Mouse (Mus musculus) heart, embryonic 15.5 days (tissue): ENCODE results near the gene Itsn1. TPM values are rescaled to one million over a fixed set of nuclear protein-coding genes. Genes with fewer than 3 reads are reported as not detected.

ENCODE experiments used
- ATAC-seq: fragments of 200-750 bp; cut with Nextera tagmentation; replicated peaks from 2 replicates; pipeline ENCODE4 v1.8.0; 2017; ENCODE audit warnings: low read depth, moderate TSS enrichment; ENCODE audit not compliant: insufficient number of reproducible peaks, insufficient read depth, low FRiP score
- H3K27ac ChIP-seq: fragments of 300-500 bp; sonication (generic); 2 replicates; pipeline ENCODE4 v1.5.1; 2015; ENCODE audit warnings: mild to moderate bottlenecking, inconsistent platforms
- H3K27me3 ChIP-seq: fragments of 300-500 bp; sonication (generic); 2 replicates; pipeline ENCODE4 v1.6.1; 2015; ENCODE audit warnings: inconsistent platforms
- H3K36me3 ChIP-seq: fragments of 300-500 bp; sonication (generic); 2 replicates; pipeline ENCODE4 v1.6.1; 2015; ENCODE audit warnings: mild to moderate bottlenecking, inconsistent platforms
- H3K4me1 ChIP-seq: fragments of 300-500 bp; sonication (generic); replicated peaks from 2 replicates; pipeline ENCODE4 v1.6.1; 2015; ENCODE audit warnings: inconsistent platforms
- H3K4me2 ChIP-seq: fragments of 300-500 bp; sonication (generic); 2 replicates; pipeline ENCODE4 v1.6.1; 2015; ENCODE audit warnings: inconsistent platforms, mild to moderate bottlenecking, moderate library complexity
- H3K4me3 ChIP-seq: fragments of 300-500 bp; sonication (generic); 2 replicates; pipeline ENCODE4 v1.5.1; 2015; ENCODE audit warnings: mild to moderate bottlenecking, inconsistent platforms
- H3K9ac ChIP-seq: fragments of 300-500 bp; sonication (generic); 2 replicates; pipeline ENCODE4 v1.6.1; 2015; ENCODE audit warnings: mild to moderate bottlenecking, inconsistent platforms
- H3K9me3 ChIP-seq: fragments of 300-500 bp; sonication (generic); replicated peaks from 2 replicates; pipeline ENCODE4 v1.6.1; 2016; ENCODE audit warnings: inconsistent platforms
- WGBS: fragments of 180-500 bp; shearing (Covaris S2); methylation state at CpG from one replicate; pipeline ENCODE4 v1.1.7; 2015; ENCODE audit warnings: mixed read lengths; 5-methylcytosine and 5-hydroxymethylcytosine counted together
- polyA plus RNA-seq: library from polyadenylated mRNA; unstranded; fragments of >200 nt; fragmentation: Nextera tagmentation; extraction: Ambion mirVana; gene quantifications from 2 replicates; pipeline ENCODE4 v1.2.1, GENCODE M21; 2015

Itsn1 gene
- polyA plus RNA-seq, 1 experiment from 2014 or later, result 17.6 TPM

DNA sequence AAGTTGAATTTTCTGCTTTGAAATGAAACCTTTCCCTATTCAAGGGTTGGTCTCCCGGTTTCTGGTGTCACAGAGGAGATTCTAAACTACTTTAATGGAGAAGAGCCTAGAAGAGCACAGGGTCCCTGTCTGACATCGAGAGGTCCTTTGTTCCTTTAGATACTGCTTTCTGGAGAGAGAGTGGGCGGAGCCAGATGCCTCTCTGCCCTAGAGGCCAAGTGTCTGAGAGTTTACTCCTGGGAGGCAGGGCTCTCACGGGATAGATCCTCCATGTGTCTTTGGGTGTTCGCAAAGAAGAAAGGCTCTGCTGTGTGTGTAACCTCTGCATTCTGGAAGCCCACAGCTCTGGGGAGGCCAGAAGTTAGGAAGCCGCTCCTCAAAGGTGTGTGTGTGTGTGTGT is 190.0 kb downstream of the Itsn1 start:
- H3K4me2 ChIP-seq, result no peak overlapping the region
- no peaks in the 10 kb centered on the region for H3K9me3 ChIP-seq
- no peak overlapping the region for H3K9ac ChIP-seq
- no peak for ATAC-seq
- H3K4me3 ChIP-seq, result no peak overlapping the region
- H3K27me3 ChIP-seq, result no peaks in the 10 kb centered on the region
- H3K36me3 ChIP-seq, result peaks cover 12% of the 10 kb centered on the region
- H3K27ac ChIP-seq, result no peak overlapping the region
- 55% methylated on average over 6 of the region's 6 CpGs for WGBS
- peaks cover 7% of the 10 kb centered on the region for H3K4me1 ChIP-seq

DNA sequence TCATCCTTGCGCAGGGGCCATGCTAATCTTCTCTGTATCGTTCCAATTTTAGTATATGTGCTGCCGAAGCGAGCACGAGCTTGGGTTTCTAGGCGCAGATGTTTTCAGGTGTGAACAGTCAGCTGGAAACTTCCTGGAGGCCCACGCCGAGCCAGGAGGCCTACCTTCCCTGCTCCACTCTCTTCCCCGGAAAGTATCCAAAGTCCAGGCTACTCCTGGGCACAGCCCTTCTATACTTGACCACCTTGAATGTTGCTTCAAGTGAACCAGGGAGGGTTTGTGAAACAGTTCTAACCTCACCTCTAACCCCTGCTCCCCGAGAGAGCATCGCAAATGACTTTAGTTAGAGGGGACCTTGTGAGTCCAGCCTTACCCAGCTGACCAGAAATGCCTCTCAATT is 192.3 kb downstream of the Itsn1 start:
- Histone ChIP-seq H3K27ac (no peak overlapping the region), H3K9ac (no peak overlapping the region), H3K4me3 (no peak overlapping the region), H3K36me3 (peaks cover 34% of the 10 kb centered on the region), H3K9me3 (no peaks in the 10 kb centered on the region), H3K27me3 (no peaks in the 10 kb centered on the region), H3K4me2 (no peak overlapping the region), H3K4me1 (peaks cover 7% of the 10 kb centered on the region)
- WGBS, result 89% methylated on average over 11 of the region's 11 CpGs
- no peak for ATAC-seq

- no peak overlapping the region for H3K9ac ChIP-seq
- peaks cover 50% of the 10 kb centered on the region for H3K36me3 ChIP-seq
- H3K9me3 ChIP-seq, result no peaks in the 10 kb centered on the region
- no peak overlapping the region for H3K27ac ChIP-seq
- H3K4me3 ChIP-seq, result no peak overlapping the region
- ATAC-seq, result no peak
- H3K4me2 ChIP-seq, result no peak overlapping the region
- peaks cover 2% of the 10 kb centered on the region for H3K4me1 ChIP-seq
- WGBS, result 65% methylated on average over 8 of the region's 8 CpGs
- no peaks in the 10 kb centered on the region for H3K27me3 ChIP-seq
Observed at GRCm38 (mm10) chr16:91922939-91923338, 193.9 kb downstream of the Itsn1 start.

DNA sequence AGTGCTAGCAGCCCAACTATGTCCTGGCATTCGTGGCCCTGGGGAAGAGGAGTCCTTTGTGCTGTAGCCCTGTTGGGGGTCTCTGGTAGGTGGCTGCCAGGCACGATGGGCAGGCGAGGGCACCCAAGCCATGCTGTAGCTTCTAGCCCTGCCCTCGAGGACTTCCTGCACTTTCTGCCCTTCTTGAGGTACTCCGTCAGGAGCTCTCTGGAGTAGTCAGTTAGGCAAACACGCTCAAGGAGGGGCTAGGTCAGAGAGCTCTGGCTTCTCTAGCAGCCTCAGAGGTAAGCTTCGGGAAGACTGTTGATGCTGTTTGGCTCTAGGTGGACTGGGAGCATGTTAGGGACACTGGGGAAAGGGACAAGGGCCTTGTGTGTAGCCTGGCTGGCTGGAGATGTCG is 195.3 kb downstream of the Itsn1 start:
- 85% methylated on average over 8 of the region's 8 CpGs for WGBS
- no peak for ATAC-seq
- H3K4me2 ChIP-seq, result no peak overlapping the region
- peaks cover 7% of the 10 kb centered on the region for H3K4me1 ChIP-seq
- no peak overlapping the region for H3K27ac ChIP-seq
- H3K4me3 ChIP-seq, result no peak overlapping the region
- peaks cover 63% of the 10 kb centered on the region for H3K36me3 ChIP-seq
- H3K27me3 ChIP-seq, result no peaks in the 10 kb centered on the region
- H3K9me3 ChIP-seq, result no peaks in the 10 kb centered on the region
- no peak overlapping the region for H3K9ac ChIP-seq

GRCm38 (mm10) chr16:91927911-91928630 is 199.0 kb downstream of the Itsn1 start:
- WGBS, result 89% methylated on average over 16 of the region's 16 CpGs
- H3K36me3 ChIP-seq, result peaks cover 68% of the 10 kb centered on the region
- H3K27me3 ChIP-seq, result no peaks in the 10 kb centered on the region

GRCm38 (mm10) chr16:91931078-91932013 is 202.3 kb downstream of the Itsn1 start:
- peak overlapping the region; percentile 98 for H3K9ac ChIP-seq
- no peaks in the 10 kb centered on the region for H3K9me3 ChIP-seq
- no peaks in the 10 kb centered on the region for H3K27me3 ChIP-seq
- peak overlapping the region; percentile 92 for H3K27ac ChIP-seq
- under 1% methylated on average over 53 of the region's 53 CpGs for WGBS
- peak overlapping the region; percentile 78 for H3K4me3 ChIP-seq
- H3K4me1 ChIP-seq, result peaks cover 21% of the 10 kb centered on the region
- H3K36me3 ChIP-seq, result peaks cover 36% of the 10 kb centered on the region
- peak overlapping the region; percentile 67 for H3K4me2 ChIP-seq
- ATAC-seq, result peak; percentile 95

More at GRCm38 (mm10) chr16:91927911-91928630, 199.0 kb downstream of the Itsn1 start:
- no peak overlapping the region for H3K9ac ChIP-seq
- no peak overlapping the region for H3K27ac ChIP-seq
- H3K9me3 ChIP-seq, result no peaks in the 10 kb centered on the region
- no peak overlapping the region for H3K4me2 ChIP-seq
- peaks cover 21% of the 10 kb centered on the region for H3K4me1 ChIP-seq
- ATAC-seq, result no peak
- H3K4me3 ChIP-seq, result no peak overlapping the region

DNA sequence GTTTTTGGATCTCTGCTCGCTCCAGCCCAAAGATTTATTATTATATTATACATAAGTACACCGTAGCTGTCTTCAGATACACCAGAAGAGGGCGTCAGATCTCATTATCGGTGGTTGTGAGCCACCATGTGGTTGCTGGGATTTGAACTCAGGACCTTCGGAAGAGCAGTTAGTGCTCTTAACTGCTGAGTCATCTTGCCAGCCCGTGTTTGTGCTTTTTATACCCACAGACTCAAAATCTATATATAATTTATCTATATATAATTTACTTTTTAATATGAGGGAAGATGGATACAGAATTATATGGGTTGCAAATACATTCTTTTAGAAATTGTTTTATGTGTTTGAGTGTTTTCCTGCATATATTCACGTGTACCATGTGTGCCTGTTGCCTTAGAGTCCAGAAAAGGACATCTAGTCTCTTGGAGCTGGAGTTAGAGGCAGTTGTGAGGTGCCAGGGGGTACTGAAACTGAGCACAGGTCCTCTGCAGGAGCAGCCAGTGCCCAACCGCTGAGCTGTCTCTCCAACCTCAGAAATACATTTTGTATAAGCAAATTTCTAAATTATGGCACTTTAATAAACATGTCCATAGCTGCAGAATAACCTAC is 203.1 kb downstream of the Itsn1 start:
- 51% methylated on average over 8 of the region's 8 CpGs for WGBS
- Histone ChIP-seq H3K9me3 (no peaks in the 10 kb centered on the region), H3K36me3 (peaks cover 28% of the 10 kb centered on the region), H3K9ac (no peak overlapping the region), H3K27ac (no peak overlapping the region), H3K27me3 (no peaks in the 10 kb centered on the region), H3K4me2 (peak overlapping the region; percentile 60), H3K4me1 (peaks cover 21% of the 10 kb centered on the region), H3K4me3 (peak overlapping the region; percentile 78)
- no peak for ATAC-seq

- no peak overlapping the region for H3K4me3 ChIP-seq
- H3K27ac ChIP-seq, result no peak overlapping the region
- WGBS, result 48% methylated on average over 9 of the region's 10 CpGs
- H3K4me1 ChIP-seq, result peaks cover 21% of the 10 kb centered on the region
- no peak for ATAC-seq
- no peak overlapping the region for H3K4me2 ChIP-seq
- H3K27me3 ChIP-seq, result no peaks in the 10 kb centered on the region
- peaks cover 20% of the 10 kb centered on the region for H3K36me3 ChIP-seq
- H3K9me3 ChIP-seq, result no peaks in the 10 kb centered on the region
- H3K9ac ChIP-seq, result no peak overlapping the region
Observed at GRCm38 (mm10) chr16:91932843-91933518, 203.9 kb downstream of the Itsn1 start.

DNA sequence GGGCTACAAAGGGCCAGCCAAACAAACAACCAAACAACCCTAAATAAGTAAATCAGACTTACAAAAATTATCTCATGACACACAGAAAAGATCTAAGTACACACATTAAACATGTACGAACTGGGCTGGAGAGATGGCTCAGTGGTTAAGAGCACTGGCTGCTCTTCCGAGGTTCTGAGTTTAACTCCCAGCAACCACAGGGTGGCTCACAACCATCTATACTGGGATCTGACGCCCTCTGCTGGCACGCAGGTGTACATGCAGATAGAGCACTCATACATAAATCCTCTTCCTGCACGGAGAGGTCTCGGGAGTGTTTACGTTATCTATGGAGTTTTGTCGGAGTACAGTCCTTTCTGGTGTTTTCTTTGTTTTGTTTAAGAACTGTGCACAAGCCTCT is 206.0 kb downstream of the Itsn1 start:
- Histone ChIP-seq H3K4me1 (peaks cover 7% of the 10 kb centered on the region), H3K9me3 (no peaks in the 10 kb centered on the region), H3K27me3 (no peaks in the 10 kb centered on the region), H3K27ac (no peak overlapping the region), H3K36me3 (0 out of 2 replicates have a peak, but pooled peaks cover under 1% of the 10 kb centered on the region), H3K4me3 (no peak overlapping the region), H3K9ac (no peak overlapping the region), H3K4me2 (no peak overlapping the region)
- 40% methylated on average over 8 of the region's 8 CpGs for WGBS
- ATAC-seq, result no peak

GRCm38 (mm10) chr16:91935726-91936125 is 206.6 kb downstream of the Itsn1 start:
- WGBS, result 53% methylated on average over 8 of the region's 8 CpGs
- no peak overlapping the region for H3K9ac ChIP-seq
- H3K9me3 ChIP-seq, result no peaks in the 10 kb centered on the region
- no peaks in the 10 kb centered on the region for H3K36me3 ChIP-seq
- H3K27me3 ChIP-seq, result no peaks in the 10 kb centered on the region
- H3K27ac ChIP-seq, result no peak overlapping the region
- 0 out of 2 replicates have a peak, but pooled peaks cover 1% of the 10 kb centered on the region for H3K4me1 ChIP-seq
- H3K4me2 ChIP-seq, result no peak overlapping the region
- no peak overlapping the region for H3K4me3 ChIP-seq
- no peak for ATAC-seq
